Mouse (Mus musculus) CH12.LX (cell line): Measurements from ENCODE around the gene Sart3.

Experiments used
- CTCF ChIP-seq, 2 experiments: IDR thresholded peaks in 1 of 2; conservative IDR thresholded peaks in 1 of 2; 2 replicates each; pipeline ENCODE4 v1.5.1; 2011 to 2012; ENCODE audit warnings: low read depth in 2 of 2, low read length in 2 of 2, improper control_type of control experiment in 1 of 2, inconsistent platforms in 1 of 2, mild to moderate bottlenecking in 1 of 2, moderate library complexity in 1 of 2
- E2F4 ChIP-seq: IDR thresholded peaks from 2 replicates; pipeline ENCODE4 v1.6.1; 2011; ENCODE audit warnings: low read depth, low read length, improper control_type of control experiment; ENCODE audit not compliant: insufficient replicate concordance
- MAFK ChIP-seq: IDR thresholded peaks from 2 replicates; pipeline ENCODE4 v1.6.1; 2011; ENCODE audit warnings: low read length, improper control_type of control experiment; ENCODE audit not compliant: insufficient replicate concordance
- NELFE ChIP-seq: IDR thresholded peaks from 2 replicates; pipeline ENCODE4 v1.6.1; 2011; ENCODE audit warnings: low read depth, low read length, improper control_type of control experiment
- ZMIZ1 ChIP-seq: IDR thresholded peaks from 2 replicates; pipeline ENCODE4 v1.6.1; 2012; ENCODE audit warnings: low read depth, mild to moderate bottlenecking, inconsistent platforms, low read length, improper control_type of control experiment

DNA sequence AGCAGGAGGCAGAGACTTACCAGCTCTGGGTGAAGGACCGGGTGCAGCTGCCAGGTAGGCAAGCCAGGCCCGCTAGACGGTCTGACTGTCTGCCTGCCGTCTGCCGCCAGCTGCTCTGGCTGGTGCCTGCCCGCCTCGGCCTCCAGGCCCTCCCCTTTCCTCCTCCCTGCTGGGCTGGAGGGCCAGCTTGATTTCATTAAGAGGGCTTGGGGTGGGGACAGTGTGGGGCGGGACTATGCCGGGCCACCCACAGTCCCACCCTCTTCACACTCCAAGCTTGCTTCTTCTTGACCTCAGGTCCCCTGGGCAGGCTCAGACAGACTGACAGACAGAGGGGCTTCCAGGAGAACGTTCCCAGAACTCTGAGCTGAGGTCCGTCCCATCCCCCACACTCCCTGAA, 28.0 kb upstream of the Sart3 start, which contains the start of gene Tmem119:
- TF ChIP-seq CTCF (conservative IDR thresholded peaks at IDR 0.05 in 1 of 2, IDR thresholded peaks at IDR 0.05 in 1 of 2; ENCODE audit: low read depth in 2 of 2, low read length in 2 of 2) (no peak), ZMIZ1 (no peak), MAFK (no peak), NELFE (no peak), E2F4 (no peak)
